Mouse (Mus musculus) cerebellum, adult 18-20 months (tissue): ENCODE data around the gene Gpm6a.

Experiments used
- DNase-seq, 2 experiments: peaks; one replicate each; pipeline ENCODE4 v3.0.0; 2021

The Gpm6a gene

DNA sequence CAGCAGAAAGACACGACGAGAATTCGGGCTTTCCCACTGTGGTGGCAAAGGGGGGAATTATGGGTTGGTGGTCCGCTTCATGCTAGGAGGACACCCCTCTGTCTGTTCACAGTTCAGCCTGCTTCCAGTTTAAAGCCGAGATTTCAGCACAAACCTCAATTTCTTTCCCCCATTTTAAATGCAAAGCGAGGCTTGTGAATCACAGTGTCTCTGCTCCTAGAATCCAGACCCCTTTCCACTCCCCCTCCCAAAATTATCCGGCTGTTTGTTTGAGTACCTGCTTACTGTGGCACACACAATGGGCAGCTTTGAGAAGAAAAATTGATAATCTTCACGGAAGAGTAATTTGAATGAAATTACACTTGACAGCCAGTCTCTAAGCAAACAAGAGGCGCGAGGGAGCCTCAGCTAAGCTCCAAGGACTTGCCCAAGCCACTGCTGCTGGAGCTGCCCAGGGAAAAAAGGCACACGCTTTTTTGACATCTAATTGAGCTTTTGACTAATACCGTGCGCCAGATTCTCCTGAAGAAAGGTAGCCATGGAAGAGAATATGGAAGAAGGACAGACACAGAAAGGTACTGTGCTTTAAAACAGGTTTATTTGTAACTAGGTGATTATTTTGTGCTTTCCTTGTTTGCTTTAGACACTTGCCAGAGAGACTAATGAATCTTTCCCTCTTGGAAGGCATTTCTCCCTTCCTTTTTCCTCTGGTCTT is at the start of gene Gpm6a:
Gpm6a (plus strand) TSS at position 103 of the 715 bp plus-strand sequence.
- DNase-seq: peak; percentile 75 to 76

DNA sequence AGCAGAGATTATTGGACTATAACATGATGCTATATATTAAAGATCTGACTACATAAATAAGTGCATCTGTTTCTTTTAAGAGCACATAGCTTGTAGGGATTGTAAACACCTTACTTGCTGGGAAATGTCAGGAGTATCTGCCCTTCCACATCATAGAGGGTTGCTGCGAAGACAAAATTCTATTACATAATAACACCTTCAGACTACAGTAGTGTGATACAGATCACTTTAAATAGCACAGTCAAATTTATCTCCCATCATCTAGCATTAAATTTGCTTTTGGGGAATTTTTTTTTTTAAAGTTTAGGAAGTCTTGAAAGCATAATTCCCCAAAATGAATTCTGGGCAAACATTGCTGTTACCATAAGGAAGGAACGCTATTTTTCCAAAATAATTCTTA is 41.8 kb upstream of the Gpm6a start:
- DNase-seq: no peak

DNA sequence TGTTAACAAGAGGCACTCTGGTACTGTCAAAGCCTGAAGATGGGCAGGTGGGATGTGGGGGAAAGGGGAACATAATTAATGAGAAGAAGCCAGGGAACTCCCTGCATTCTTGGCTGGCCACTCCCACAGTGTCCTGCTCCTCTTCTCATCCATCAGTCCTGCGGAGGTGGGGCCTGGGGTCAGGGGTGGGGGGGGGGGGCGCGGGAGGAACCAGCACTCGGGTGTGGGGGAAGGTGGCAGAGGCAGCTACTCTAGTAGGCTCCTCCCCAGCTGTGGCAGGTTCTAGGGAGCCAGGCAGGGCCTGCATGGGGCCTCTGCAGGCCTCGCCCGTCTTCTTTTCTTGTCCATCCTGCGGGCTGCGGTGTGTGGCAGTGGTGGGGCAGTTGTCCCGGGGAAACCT is 36.9 kb upstream of the Gpm6a start:
- DNase-seq: no peak

DNA sequence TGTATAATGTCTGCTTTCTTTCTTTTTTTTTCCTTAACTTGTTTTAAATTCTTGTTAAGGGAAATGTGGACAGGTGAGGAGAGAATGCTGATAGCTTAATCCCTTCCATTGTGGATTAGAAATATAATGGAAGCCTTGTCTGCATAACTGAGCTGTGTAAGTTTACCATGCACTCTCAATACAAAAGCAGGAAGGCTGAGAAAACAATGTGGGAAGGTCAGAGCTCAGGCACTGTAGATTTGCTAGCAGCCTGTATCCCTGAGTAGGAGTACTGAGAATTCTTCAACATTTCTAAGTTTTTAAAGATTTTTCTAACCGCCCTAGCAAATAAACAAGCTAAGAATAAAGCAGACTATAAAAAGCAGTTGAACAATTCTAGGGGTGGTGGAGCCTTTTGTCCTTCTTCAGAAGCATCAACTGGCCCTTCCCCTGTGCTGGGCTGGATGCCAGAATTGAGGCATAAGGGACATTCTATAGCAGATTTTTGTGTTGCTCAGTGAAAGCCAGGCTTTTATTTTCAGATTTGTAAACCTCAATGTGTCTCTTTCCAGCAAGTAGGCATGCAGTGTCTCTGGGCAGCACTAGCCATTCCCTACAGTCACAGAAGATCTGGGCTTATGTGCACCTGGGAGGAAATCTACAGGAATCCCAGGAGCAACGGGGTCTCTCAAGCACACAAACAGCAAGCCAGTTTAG is 32.3 kb upstream of the Gpm6a start:
- peak; percentile 7 to 11 for DNase-seq

DNA sequence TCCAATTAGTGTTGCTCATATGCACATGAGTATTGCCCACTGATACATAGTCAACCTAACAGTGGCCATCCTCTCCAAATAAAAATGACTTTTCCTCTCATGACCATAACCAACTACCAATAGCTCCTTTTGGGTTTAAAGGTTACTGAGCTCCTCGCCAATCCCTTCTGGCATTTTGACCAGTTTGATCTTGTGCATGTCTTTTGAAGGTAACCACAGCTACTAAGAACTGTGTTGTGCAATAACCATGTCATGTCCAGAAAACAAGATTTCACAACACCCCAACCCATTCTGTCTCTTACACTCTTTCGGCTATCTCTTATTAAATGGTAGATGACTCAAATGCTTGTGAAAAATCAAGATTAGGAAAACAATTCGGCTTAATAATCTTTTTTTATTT is 29.7 kb upstream of the Gpm6a start:
- DNase-seq: no peak

DNA sequence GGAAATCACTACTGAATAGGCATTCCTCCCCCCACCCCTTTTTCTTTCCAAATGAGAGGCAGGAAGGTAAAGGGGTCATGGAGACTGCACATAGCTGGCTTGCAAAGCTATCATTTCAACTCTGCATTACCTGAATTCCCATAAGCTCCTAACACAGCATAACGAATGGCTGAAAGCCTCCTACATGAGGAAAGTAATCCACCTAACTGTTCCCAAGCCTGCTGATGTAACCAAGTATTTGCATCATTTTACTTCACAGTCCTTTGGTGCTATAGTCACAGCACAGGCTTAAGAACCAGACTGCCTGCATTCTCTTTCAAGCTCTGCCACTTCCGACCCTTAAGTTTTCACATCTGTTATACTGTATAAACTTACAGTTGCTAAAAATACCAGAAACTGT is 22.3 kb upstream of the Gpm6a start:
- DNase-seq: no peak

DNA sequence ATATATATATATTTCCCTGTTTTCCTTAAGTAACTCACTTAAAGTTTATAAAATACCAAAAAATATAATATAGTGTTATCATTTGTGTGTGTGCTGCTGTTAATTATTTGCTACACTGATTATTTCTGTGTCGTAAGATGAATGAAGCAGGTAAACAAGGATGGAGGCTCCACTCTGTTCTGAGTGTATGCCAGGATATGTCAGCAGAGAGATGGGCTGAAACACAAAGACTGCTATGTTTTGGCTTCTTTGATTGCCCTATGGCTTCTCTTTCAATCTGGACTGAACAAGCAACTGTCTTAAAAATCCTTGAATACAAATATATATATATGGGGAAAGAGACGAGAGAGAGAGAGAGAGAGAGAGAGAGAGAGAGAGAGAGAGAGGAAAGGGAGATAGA is 1.3 kb upstream of the Gpm6a start:
- DNase-seq: no peak

DNA sequence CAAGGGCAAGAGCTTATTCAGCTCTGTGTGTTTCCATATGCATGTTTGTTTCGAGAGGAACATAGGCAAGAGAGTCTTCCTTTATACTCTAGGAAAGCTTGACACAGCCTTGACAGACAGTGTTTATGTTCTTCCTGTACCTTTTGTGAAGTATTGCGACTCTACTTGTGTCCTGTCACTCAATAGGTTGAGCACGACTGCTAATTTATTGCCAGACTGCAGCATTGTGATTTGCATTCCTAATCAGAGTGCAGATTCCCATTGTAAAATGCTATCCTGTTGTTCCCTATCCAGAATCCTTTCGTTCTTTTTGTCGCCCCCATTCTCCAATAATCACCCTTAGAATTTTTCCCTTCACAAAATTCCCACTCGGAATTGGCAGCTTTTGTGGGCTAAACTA is 613 bp upstream of the Gpm6a start:
- DNase-seq: peak; percentile 20 to 58

DNA sequence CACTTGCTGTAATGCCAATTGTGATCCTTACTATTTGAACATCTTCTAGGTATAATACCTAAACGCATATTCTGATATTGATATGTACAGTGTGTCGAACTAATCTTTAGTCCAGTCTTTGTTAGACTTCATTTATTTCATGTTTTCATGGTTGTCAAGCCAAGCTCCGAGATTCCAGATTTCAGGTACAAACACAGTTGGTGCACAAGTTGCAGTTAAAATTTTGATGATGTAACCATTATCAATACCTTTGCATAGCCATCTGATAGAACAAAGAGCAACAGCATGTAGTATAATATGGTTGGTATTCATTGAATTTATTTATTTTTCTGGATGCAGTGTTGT is 785 bp downstream of the Gpm6a start:
- DNase-seq: peak in 1 of 2 experiments; percentile 26

DNA sequence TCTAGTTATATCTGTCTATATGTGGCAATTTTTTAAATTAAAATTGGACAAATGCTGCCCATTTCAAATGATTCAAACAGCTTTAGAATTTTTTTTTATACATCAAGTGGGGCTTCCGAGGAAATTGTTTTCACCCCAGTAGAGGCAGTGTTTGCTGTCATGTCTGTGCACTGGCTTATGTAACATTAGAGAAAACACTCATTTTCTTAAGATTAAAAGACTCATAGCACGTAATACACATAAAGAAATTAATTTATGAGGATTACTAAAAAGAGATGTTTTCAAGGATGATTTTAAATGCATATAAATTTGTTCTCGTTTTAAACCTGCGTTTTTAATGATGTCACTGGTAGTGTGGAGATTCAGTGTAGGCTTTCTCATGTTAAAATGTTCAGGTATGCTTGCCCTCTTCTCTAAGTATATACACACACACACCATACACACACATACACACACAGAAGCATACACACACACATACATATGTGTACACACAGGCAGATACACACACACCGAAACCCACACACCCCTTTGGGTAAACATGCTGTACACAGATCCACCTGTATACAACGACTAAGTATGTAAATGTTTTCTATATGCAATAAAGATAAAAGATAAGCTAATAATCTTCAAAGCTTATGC is 1.4 kb downstream of the Gpm6a start:
- DNase-seq: peak; percentile 39 to 42

DNA sequence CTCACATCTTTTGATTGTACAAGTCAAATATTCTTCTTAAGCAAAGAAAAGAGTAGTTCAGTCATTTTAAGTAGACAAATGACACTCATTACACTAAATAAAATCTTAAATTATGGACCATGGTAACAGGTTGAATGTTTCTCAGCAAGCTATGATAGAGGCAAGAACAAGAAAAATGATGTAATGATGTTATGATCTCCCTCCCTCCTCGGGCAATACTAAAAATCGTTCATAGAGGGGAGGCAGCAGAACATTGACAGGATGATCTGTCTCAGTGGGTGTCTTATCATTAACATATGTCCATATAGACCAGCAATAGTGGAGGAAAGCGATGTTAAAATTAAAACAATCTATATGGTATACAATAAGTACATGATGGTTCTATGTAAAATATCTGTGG is 2.1 kb downstream of the Gpm6a start:
- peak; percentile 39 to 40 for DNase-seq

DNA sequence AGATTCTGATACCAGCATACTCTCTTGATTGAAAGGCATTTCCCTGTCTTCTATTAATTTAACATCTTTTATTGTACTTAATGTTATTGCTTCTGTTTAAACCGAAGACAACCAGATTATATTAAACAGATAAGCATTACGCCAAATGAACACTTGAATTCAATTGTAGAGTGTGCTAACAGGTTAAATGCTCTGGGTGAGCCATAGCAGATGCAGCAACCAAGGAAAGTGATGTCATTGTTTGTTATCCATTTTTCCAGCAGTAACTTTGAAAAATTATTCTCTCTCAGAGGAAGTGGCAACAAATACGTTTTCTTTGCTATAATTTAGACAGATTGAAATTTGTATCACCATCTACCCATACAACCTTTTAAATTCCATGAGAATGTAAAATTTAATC is 2.9 kb downstream of the Gpm6a start:
- DNase-seq: no peak

DNA sequence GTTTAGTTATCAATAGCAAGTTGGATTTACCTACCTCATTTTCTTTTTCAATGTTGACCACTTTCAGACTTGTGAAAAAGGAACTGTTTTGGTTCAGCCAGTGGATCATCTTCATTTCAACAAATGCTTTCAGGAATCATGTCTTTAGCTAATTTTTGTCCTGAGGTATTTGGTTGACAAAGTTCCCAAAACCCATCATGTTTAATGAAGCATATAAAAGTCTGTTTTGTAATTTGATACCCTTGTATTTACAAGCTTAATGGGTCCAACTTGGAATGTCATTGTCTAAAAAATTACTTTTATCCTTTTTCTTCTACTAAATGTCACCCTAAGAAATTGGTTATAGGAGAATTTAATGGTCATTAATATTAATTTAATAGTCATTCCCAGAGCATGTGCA is 6.9 kb downstream of the Gpm6a start:
- no peak for DNase-seq

DNA sequence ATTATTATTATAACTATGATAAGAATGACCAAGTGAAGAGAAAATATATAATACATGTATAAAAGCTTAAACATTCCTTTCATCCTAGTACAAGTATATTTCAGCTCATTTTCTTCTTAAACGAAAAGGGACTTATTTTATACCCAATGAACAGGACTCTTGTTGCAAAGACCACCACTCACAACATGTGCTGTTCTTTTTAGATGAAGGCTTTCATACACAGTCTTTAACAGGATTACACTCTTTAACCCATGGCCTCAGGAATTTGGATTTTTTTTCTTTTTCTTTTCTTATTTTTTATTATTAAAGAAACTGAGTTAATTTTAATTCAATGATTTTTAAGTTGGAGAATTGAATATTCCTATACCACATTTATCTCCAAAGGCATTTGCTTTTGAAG is 20.4 kb downstream of the Gpm6a start:
- DNase-seq: no peak

DNA sequence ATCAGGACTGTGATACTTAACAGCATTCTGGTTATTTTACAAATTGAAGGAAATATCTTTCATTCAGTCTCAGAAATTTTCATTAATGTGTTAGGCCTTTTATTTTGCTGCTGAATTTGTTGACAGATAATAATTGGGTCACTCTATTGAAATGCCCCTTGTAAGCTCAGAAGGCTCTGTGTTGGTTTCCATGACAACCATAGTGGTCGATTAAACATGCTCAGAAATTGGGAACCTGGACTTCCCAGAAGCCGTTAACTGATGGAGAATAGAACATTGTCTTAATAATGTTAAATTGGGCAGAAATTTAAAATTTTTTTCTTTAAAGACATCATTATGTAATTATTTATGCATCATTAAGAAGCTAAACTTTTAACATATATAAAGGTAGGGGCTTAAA is 20.9 kb downstream of the Gpm6a start:
- DNase-seq: no peak

DNA sequence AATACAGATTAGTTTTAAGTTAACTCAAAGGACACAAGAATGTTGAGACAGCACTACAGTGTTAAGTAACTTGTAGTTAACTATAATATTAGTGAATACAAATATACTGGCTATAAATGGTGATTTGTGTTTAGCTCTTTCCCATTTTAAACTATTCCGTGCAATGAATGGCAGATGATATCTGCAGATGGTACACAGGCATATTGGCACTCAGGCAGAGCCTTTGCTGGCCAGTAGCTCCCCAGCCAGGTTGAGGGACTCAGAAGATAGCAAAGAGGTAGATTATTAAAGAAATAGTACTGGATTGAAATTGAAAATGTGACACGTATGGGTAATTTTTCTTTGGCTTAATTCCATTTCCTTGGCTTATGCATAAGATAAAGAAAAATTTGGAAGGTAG is 21.3 kb downstream of the Gpm6a start:
- peak; percentile 69 to 83 for DNase-seq

DNA sequence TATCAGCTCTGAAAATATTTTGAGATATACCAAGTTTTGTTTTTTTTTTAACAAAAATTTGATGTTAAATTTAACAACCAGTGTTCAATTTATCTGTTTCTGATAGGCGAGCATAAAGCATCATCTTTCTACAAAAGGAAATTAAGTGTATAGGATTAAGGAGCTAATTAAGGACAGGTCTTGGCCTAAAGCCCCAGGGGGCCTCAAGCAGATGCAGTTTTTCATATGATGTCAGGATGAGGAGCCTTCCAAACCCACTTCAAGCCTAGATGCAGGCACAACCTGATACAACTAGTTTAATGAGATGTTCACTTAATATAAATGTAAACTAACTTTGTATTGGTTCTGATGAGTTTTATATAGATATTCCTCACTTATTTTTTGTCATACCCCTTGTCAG is 22.0 kb downstream of the Gpm6a start:
- DNase-seq: no peak

DNA sequence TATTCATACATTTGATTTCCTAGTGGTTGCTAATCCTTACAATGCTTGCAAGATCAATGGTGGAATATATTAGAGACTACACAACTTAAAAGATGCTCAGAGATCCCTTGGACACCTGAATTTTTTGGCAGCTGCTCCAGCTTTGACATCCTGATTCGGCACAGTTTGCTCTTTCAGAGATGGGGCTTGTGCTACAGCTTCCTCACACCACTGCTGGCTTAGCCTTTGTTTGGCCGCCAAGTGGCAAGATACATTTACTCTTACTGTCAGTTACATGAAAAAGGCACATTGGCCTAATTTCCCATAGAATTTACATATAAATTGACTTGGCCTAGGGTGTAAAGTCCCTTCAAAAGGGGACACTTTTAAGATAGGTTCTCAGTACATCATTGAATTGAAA is 32.1 kb downstream of the Gpm6a start:
- peak in 1 of 2 experiments; percentile 25 for DNase-seq

DNA sequence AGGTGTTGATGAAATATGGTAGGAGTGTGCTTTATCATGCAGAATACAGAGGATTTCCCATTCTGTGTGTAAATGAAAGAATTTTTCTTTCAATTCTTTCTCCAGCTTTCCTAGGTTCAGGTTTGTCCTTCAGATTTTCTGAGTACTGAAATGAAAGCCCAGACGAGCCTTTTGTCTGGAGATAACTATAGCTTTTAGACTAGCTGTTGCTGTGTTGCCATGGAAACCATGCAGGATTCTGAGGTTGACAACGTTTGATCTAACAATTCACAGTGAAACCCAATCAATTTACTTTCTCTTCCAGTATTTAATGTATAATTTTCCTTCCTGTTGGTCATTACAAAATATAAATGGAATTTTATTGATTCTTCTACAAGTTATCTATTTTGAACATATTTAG is 34.5 kb downstream of the Gpm6a start:
- DNase-seq: no peak

DNA sequence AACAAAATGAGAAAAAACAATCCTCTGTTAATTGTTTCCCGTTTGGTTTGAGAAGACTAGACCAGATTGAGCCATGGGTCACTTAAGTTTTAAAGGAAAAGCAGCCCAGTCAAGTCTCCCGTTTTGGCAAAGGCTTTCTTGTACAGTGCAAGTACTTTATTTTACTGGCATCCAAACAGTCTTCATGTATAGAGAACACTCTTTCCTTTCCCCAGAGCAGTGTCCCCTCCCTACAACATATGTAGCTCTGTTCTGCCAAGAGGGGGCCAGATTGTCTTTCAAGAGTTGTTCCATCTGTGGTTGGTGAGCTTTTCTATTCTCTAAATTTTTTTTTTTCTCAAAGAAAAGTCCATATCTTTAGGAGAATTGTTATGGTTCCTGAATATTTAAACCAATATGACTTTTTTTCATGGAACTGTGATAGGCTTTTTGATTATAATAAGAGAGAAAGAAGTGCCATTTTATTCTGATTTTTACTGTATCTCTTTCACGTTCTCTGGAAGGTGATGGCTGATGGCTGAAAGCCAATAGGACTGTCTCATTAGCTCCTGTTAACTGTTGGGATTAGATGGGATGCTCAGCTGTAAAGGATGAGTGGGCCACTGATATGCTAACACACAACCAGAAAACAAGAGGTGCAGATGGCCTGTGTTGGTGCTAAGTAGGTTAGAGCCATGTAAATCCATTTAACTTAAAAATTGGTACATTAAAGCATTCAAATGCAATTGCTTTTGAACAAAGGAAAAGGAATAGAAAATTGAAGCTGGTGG is 37.4 kb downstream of the Gpm6a start:
- peak; percentile 62 to 71 for DNase-seq

DNA sequence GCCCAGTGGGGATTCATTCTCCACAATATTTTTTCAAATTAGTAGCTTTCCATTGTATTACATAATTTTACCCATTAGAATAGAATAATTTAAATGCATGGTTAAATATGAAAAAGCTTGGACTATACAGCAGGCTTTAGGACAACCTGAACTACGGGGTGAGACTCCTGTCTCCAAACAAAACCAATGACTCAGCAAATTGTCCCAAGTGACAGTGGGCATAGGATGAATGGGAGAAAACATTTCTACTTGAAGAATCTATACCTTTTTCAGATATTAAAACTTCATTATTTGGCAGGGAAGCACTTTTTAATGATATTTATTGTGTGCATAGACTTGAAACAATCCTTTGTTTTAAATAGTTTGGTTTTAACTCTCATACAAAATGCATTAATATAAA is 41.0 kb downstream of the Gpm6a start:
- DNase-seq: no peak

DNA sequence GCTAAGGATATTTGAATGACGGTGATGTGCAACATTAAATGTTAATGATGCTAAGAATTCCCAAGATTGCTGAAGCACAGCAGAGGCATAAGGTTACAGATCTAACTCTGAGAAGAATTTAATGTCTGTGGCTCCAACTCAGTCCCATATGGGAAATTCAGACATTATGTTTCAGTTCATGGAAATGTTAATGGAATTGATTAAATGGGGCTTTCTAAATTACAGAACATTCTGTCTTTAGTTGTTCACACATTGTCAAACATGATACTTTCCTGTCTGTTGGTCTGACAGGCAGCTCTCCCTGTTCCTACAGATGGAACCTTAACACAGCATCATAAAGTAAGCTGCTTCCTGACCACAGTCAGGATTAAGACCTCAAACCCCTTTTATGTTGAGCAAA is 47.8 kb downstream of the Gpm6a start:
- no peak for DNase-seq

DNA sequence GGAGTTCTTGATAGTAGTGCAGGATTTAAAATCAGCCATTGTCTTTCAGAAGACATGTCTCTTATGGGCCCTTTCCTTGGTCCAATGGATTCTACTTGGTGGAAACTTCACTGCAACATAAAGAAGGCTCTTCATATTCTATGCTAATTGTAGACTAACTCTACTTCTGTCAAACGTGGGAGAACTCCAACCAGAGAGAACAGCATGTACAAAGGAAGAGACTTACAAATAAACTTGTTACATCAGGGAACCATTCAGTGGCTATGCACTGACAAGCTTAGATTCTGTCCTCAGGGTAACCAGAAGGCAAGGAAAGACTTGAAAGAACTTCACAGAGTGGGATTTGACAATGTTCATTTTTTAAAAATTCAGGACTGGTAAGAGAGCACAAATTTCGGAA is 48.3 kb downstream of the Gpm6a start:
- DNase-seq: no peak

DNA sequence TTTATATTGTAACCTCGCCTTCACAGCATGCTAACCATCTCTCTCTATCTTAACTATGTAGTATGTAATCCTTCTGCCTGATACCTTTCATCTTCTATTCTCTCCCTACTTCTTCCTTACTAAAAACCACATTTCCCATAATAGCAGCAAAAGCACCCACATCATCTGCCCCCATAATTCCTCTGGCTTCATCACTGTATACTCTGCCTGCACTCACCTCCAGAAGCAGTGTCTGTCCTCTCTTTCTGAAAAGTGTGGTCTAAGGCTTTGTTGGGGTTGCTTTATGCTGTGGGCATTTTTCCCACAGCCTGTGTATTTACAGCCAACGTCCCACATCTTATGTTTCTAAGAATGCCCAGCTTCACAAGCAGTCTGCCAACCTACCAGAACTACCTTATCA is 57.6 kb downstream of the Gpm6a start:
- DNase-seq: no peak
